Mouse (Mus musculus): ENCODE measurements around the gene Gbp3.
"Not testable (repeated sequence)": the region's sequence is repeated elsewhere in the genome, so short reads cannot be mapped to it uniquely, and the experiment has no call there.

GRCm38 (mm10) chr3:142542776-142543175 lies 17.1 kb upstream of the Gbp3 start:
- TF ChIP-seq POLR2A (IDR thresholded peaks at IDR 0.05; ENCODE audit: borderline replicate concordance, insufficient read depth, low read length); CTCF (IDR thresholded peaks at IDR 0.05; ENCODE audit: borderline replicate concordance, insufficient read depth, low read depth, low read length): not testable (repeated sequence)
